Mouse (Mus musculus): ENCODE data around the gene Ttc28.

DNA sequence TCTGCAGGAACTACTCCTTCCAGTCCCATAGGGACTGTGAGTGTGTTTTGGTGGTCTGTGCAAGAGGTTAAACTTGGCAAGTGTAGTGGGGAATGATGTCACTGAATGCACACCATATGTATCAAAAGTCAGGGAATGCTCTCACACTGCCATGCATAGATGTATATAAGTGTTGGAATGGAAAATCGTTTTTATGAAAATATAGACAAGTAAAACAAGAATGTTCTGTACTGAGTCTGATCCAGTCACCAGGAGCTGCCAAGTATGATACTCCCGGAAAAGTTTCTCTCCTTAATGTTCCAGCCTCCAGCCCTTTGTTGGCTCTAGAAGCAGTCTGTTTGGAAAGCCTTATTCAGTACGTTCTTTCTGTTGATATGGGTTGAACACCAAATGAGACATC, 48.7 kb downstream of the Ttc28 start:
- TF ChIP-seq POLR2A (IDR thresholded peaks at IDR 0.05; ENCODE audit: low read depth, low read length) = no peak
- no peak for TF ChIP-seq HCFC1 (IDR thresholded peaks at IDR 0.05; ENCODE audit: low read depth, low read length)
- TF ChIP-seq E2F4 (IDR thresholded peaks at IDR 0.05; ENCODE audit: insufficient replicate concordance, low read depth, low read length) = no peak
- no peak for TF ChIP-seq CTCF (conservative IDR thresholded peaks at IDR 0.05 in 1 of 2, IDR thresholded peaks at IDR 0.05 in 1 of 2; ENCODE audit: low read depth in 2 of 2, low read length in 2 of 2)
- TF ChIP-seq ETS1 (conservative IDR thresholded peaks at IDR 0.05; ENCODE audit: low read depth, low read length) = no peak
- no peak for TF ChIP-seq TCF12 (IDR thresholded peaks at IDR 0.05; ENCODE audit: low read depth, low read length)
- no peak for TF ChIP-seq USF1 (IDR thresholded peaks at IDR 0.05; ENCODE audit: low read depth, low read length)
- TF ChIP-seq CHD2 (IDR thresholded peaks at IDR 0.05; ENCODE audit: low read length) = no peak
- TF ChIP-seq NELFE (IDR thresholded peaks at IDR 0.05; ENCODE audit: low read depth, low read length) = no peak
- TF ChIP-seq MXI1 (IDR thresholded peaks at IDR 0.05; ENCODE audit: low read depth, low read length) = no peak
- TF ChIP-seq UBTF (IDR thresholded peaks at IDR 0.05; ENCODE audit: low read depth, low read length) = no peak
- no peak for TF ChIP-seq MAX (IDR thresholded peaks at IDR 0.05; ENCODE audit: low read length)
- no peak for TF ChIP-seq RAD21 (IDR thresholded peaks at IDR 0.05; ENCODE audit: low read depth, low read length)
- no peak for TF ChIP-seq MEF2A (IDR thresholded peaks at IDR 0.05; ENCODE audit: borderline replicate concordance, low read depth, low read length)

Measured in CH12.LX (cell line).